Mouse (Mus musculus): ENCODE results near the gene Kat8. TPM values are rescaled to one million over a fixed set of nuclear protein-coding genes. Genes with fewer than 3 reads are reported as not detected.
A peak's percentile ranks its signal among the peaks of the same experiment; 100 is the strongest.

The Kat8 gene
- total RNA-seq (2012; rRNA removed), result 35.1 and 35.6 TPM in 2 replicates

- Histone ChIP-seq H3K9me3 (ENCODE audit: control insufficient read depth, insufficient read depth, low read depth, low read length) (no peaks in the 10 kb centered on the region), H3K27ac (ENCODE audit: insufficient read depth, low read depth, low read length, poor library complexity, severe bottlenecking) (peak within 1 kb of the TSS; percentile 93), H3K9ac (ENCODE audit: insufficient read depth, low read depth, low read length, poor library complexity, severe bottlenecking) (peak within 1 kb of the TSS; percentile 88), H3K4me3 (ENCODE audit: insufficient read depth in 1 of 2, low read depth in 1 of 2, low read length in 2 of 2, poor library complexity in 1 of 2, severe bottlenecking in 1 of 2) (peak within 1 kb of the TSS; percentile 81 to 98), H3K4me1 (ENCODE audit: control insufficient read depth in 2 of 2, insufficient read depth in 2 of 2, low read length in 2 of 2, poor library complexity in 1 of 2) (peaks cover 0 to 4% of the 10 kb centered on the region in 2 experiments; a peak in 1 of 4 replicates), H3K36me3 (ENCODE audit: control insufficient read depth, insufficient read depth, low read length, poor library complexity, severe bottlenecking) (peaks cover 28% of the 10 kb centered on the region)
- DNase-seq (ENCODE audit: low read depth, low spot score), result peak; percentile 94
- in situ Hi-C loops (cut with MboI; ENCODE audit: low sequenced_read_pairs in 2 of 2, unreplicated experiment in 2 of 2), result no loop called here
- TF ChIP-seq ZNF384 (IDR thresholded peaks at IDR 0.05; ENCODE audit: low read depth, low read length), result no peak
- peak; percentile 73; the same call in 1 of the 2 replicates for TF ChIP-seq HCFC1 (IDR thresholded peaks at IDR 0.05; ENCODE audit: borderline replicate concordance, insufficient read depth, low read length)
- TF ChIP-seq MAFK (IDR thresholded peaks at IDR 0.05; ENCODE audit: insufficient read depth, low read depth, low read length), result 0 out of 2 replicates have a peak, but pooled peaks have one; percentile 29
These were observed at the start of gene Kat8 for GRCm38 (mm10) chr7:127912190-127912871. Kat8 (plus strand) TSS chr7:127912516.

GRCm38 (mm10) chr7:127866434-127866833, 45.9 kb upstream of the Kat8 start:
- peaks cover 0 to 2% of the 10 kb centered on the region in 2 experiments; a peak in 1 of 4 replicates for H3K4me1 ChIP-seq (ENCODE audit: control insufficient read depth in 2 of 2, insufficient read depth in 2 of 2, low read length in 2 of 2, poor library complexity in 1 of 2)
- in situ Hi-C loops (cut with MboI; ENCODE audit: low sequenced_read_pairs in 2 of 2, unreplicated experiment in 2 of 2), result no loop called here
- H3K4me3 ChIP-seq (ENCODE audit: insufficient read depth in 1 of 2, low read depth in 1 of 2, low read length in 2 of 2, poor library complexity in 1 of 2, severe bottlenecking in 1 of 2), result peak overlapping the region; percentile 35 to 47; a peak in 3 of 4 replicates
- no peak overlapping the region for H3K9ac ChIP-seq (ENCODE audit: insufficient read depth, low read depth, low read length, poor library complexity, severe bottlenecking)
- TF ChIP-seq CHD2 (IDR thresholded peaks at IDR 0.05; ENCODE audit: low read depth, low read length) (no peak), ZC3H11A (IDR thresholded peaks at IDR 0.05; ENCODE audit: borderline replicate concordance, low read depth, low read length) (no peak), HCFC1 (IDR thresholded peaks at IDR 0.05; ENCODE audit: borderline replicate concordance, insufficient read depth, low read length) (no peak)
- H3K9me3 ChIP-seq (ENCODE audit: control insufficient read depth, insufficient read depth, low read depth, low read length), result no peaks in the 10 kb centered on the region
- H3K27ac ChIP-seq (ENCODE audit: insufficient read depth, low read depth, low read length, poor library complexity, severe bottlenecking), result no peak overlapping the region
- DNase-seq (ENCODE audit: low read depth, low spot score), result no peak
- H3K36me3 ChIP-seq (ENCODE audit: control insufficient read depth, insufficient read depth, low read length, poor library complexity, severe bottlenecking), result peaks cover 3% of the 10 kb centered on the region; the same call in 1 of the 2 replicates

DNA sequence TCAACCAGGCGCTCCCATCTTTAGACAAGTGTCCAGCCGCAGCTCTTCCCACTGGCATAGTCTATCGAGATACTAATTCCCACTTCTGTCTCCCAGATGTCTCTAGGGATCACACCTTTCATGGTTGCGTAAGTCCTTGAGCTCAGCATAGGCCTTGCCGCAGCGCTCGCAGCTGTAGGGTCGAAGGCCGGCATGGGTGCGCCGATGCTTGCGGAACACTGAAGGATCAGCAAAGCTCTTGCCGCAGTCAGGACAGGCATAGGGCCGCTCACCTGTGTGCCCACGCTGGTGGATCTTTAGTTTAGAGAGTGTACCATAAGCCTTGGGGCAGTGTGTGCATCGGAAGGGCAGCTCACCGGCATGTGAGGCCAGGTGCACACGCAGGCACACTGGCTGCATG, 44.7 kb upstream of the Kat8 start:
- Histone ChIP-seq H3K9ac (ENCODE audit: insufficient read depth, low read depth, low read length, poor library complexity, severe bottlenecking) (peak overlapping the region; percentile 51), H3K4me1 (ENCODE audit: control insufficient read depth in 2 of 2, insufficient read depth in 2 of 2, low read length in 2 of 2, poor library complexity in 1 of 2) (peaks cover 0 to 2% of the 10 kb centered on the region in 2 experiments; a peak in 1 of 4 replicates), H3K27ac (ENCODE audit: insufficient read depth, low read depth, low read length, poor library complexity, severe bottlenecking) (no peak overlapping the region), H3K36me3 (ENCODE audit: control insufficient read depth, insufficient read depth, low read length, poor library complexity, severe bottlenecking) (peaks cover 3% of the 10 kb centered on the region; the same call in 1 of the 2 replicates), H3K4me3 (ENCODE audit: insufficient read depth in 1 of 2, low read depth in 1 of 2, low read length in 2 of 2, poor library complexity in 1 of 2, severe bottlenecking in 1 of 2) (peak overlapping the region; percentile 40 to 41), H3K9me3 (ENCODE audit: control insufficient read depth, insufficient read depth, low read depth, low read length) (no peaks in the 10 kb centered on the region)
- no peak for DNase-seq (ENCODE audit: low read depth, low spot score)
- TF ChIP-seq ZC3H11A (IDR thresholded peaks at IDR 0.05; ENCODE audit: borderline replicate concordance, low read depth, low read length), result no peak
- no peak for TF ChIP-seq CHD2 (IDR thresholded peaks at IDR 0.05; ENCODE audit: low read depth, low read length)
- TF ChIP-seq MAFK (IDR thresholded peaks at IDR 0.05; ENCODE audit: insufficient read depth, low read depth, low read length), result no peak
- no peak for TF ChIP-seq HCFC1 (IDR thresholded peaks at IDR 0.05; ENCODE audit: borderline replicate concordance, insufficient read depth, low read length)
- no peak for TF ChIP-seq ZNF384 (IDR thresholded peaks at IDR 0.05; ENCODE audit: low read depth, low read length)
- in situ Hi-C loops (cut with MboI; ENCODE audit: low sequenced_read_pairs in 2 of 2, unreplicated experiment in 2 of 2), result no loop called here

- TF ChIP-seq HCFC1 (IDR thresholded peaks at IDR 0.05; ENCODE audit: borderline replicate concordance, insufficient read depth, low read length) (no peak), ZNF384 (IDR thresholded peaks at IDR 0.05; ENCODE audit: low read depth, low read length) (no peak), ZC3H11A (IDR thresholded peaks at IDR 0.05; ENCODE audit: borderline replicate concordance, low read depth, low read length) (no peak), MAFK (IDR thresholded peaks at IDR 0.05; ENCODE audit: insufficient read depth, low read depth, low read length) (no peak), CHD2 (IDR thresholded peaks at IDR 0.05; ENCODE audit: low read depth, low read length) (no peak)
- H3K4me3 ChIP-seq (ENCODE audit: insufficient read depth in 1 of 2, low read depth in 1 of 2, low read length in 2 of 2, poor library complexity in 1 of 2, severe bottlenecking in 1 of 2), result no peak overlapping the region
- H3K36me3 ChIP-seq (ENCODE audit: control insufficient read depth, insufficient read depth, low read length, poor library complexity, severe bottlenecking), result peaks cover 3% of the 10 kb centered on the region; the same call in 1 of the 2 replicates
- in situ Hi-C loops (cut with MboI; ENCODE audit: low sequenced_read_pairs in 2 of 2, unreplicated experiment in 2 of 2), result no loop called here
- H3K4me1 ChIP-seq (ENCODE audit: control insufficient read depth in 2 of 2, insufficient read depth in 2 of 2, low read length in 2 of 2, poor library complexity in 1 of 2), result peaks cover 0 to 2% of the 10 kb centered on the region in 2 experiments; a peak in 1 of 4 replicates
- H3K9ac ChIP-seq (ENCODE audit: insufficient read depth, low read depth, low read length, poor library complexity, severe bottlenecking), result no peak overlapping the region
- H3K9me3 ChIP-seq (ENCODE audit: control insufficient read depth, insufficient read depth, low read depth, low read length), result no peaks in the 10 kb centered on the region
- DNase-seq (ENCODE audit: low read depth, low spot score), result no peak
- no peak overlapping the region for H3K27ac ChIP-seq (ENCODE audit: insufficient read depth, low read depth, low read length, poor library complexity, severe bottlenecking)
These were observed 43.0 kb upstream of the Kat8 start for GRCm38 (mm10) chr7:127869149-127869810.
